Mouse (Mus musculus) liver, embryonic 15.5 days (tissue): ENCODE data around the gene Psmc3. TPM values are rescaled to one million over a fixed set of nuclear protein-coding genes. Genes with fewer than 3 reads are reported as not detected.
A peak's percentile ranks its signal among the peaks of the same experiment; 100 is the strongest.
"Not testable (repeated sequence)": the region's sequence is repeated elsewhere in the genome, so short reads cannot be mapped to it uniquely, and the experiment has no call there.

Experiments used
- ATAC-seq: fragments of 200-750 bp; cut with Nextera tagmentation; 2 replicates; pipeline ENCODE4 v1.8.0; 2017; ENCODE audit warnings: moderate number of reproducible peaks, mild to moderate bottlenecking, moderate library complexity; ENCODE audit not compliant: insufficient read depth
- H3K27ac ChIP-seq: fragments of 300-500 bp; sonication (generic); replicated peaks from 2 replicates; pipeline ENCODE4 v1.5.1; 2015; ENCODE audit warnings: mild to moderate bottlenecking, inconsistent platforms
- H3K27me3 ChIP-seq: fragments of 300-500 bp; sonication (generic); 2 replicates; pipeline ENCODE4 v1.6.1; 2015; ENCODE audit warnings: mild to moderate bottlenecking, inconsistent platforms
- H3K36me3 ChIP-seq: fragments of 300-500 bp; sonication (generic); replicated peaks from 2 replicates; pipeline ENCODE4 v1.6.1; 2015; ENCODE audit warnings: moderate library complexity, mild to moderate bottlenecking, inconsistent platforms
- H3K4me1 ChIP-seq: fragments of 300-500 bp; sonication (generic); replicated peaks from 2 replicates; pipeline ENCODE4 v1.6.1; 2015; ENCODE audit warnings: inconsistent platforms
- H3K4me2 ChIP-seq: fragments of 300-500 bp; sonication (generic); 2 replicates; pipeline ENCODE4 v1.6.1; 2015; ENCODE audit warnings: moderate library complexity, mild to moderate bottlenecking, inconsistent platforms
- H3K4me3 ChIP-seq: fragments of 300-500 bp; sonication (generic); replicated peaks from 2 replicates; pipeline ENCODE4 v1.5.1; 2015; ENCODE audit warnings: mild to moderate bottlenecking, inconsistent platforms
- H3K9ac ChIP-seq: fragments of 300-500 bp; sonication (generic); 2 replicates; pipeline ENCODE4 v1.6.1; 2015; ENCODE audit warnings: moderate library complexity, mild to moderate bottlenecking, inconsistent platforms
- H3K9me3 ChIP-seq: fragments of 300-500 bp; sonication (generic); replicated peaks from 2 replicates; pipeline ENCODE4 v1.6.1; 2016; ENCODE audit warnings: inconsistent platforms
- WGBS: fragments of 180-500 bp; shearing (Covaris S2); methylation state at CpG from one replicate; pipeline ENCODE4 v1.1.7; 2015; ENCODE audit warnings: mixed read lengths; ENCODE audit not compliant: insufficient replicate concordance; 5-methylcytosine and 5-hydroxymethylcytosine counted together
- polyA plus RNA-seq: library from polyadenylated mRNA; unstranded; fragments of >200 nt; fragmentation: Nextera tagmentation; extraction: Ambion mirVana; gene quantifications from 2 replicates; pipeline ENCODE4 v1.2.1, GENCODE M21; 2015

The Psmc3 gene
- polyA plus RNA-seq, 1 experiment from 2014 or later: 138 TPM

GRCm38 (mm10) chr2:91090827-91091226, 37.0 kb downstream of the Psmc3 start:
- Histone ChIP-seq H3K4me3 (no peak overlapping the region), H3K27ac (no peak overlapping the region), H3K36me3 (no peaks in the 10 kb centered on the region), H3K9me3 (no peaks in the 10 kb centered on the region), H3K9ac (no peak overlapping the region), H3K4me1 (peaks cover 30% of the 10 kb centered on the region), H3K27me3 (no peaks in the 10 kb centered on the region), H3K4me2 (no peak overlapping the region)
- ATAC-seq: no peak
- WGBS: 60% methylated on average over 6 of the region's 6 CpGs

GRCm38 (mm10) chr2:91096524-91096923, 42.7 kb downstream of the Psmc3 start:
- H3K9ac ChIP-seq: peak overlapping the region; percentile 19; the same call in 1 of the 2 replicates
- ATAC-seq: peak; percentile 53
- peak overlapping the region; percentile 42 for H3K4me2 ChIP-seq

GRCm38 (mm10) chr2:91097015-91097414, 43.2 kb downstream of the Psmc3 start:
- H3K4me3 ChIP-seq: peak overlapping the region; percentile 42
- peak overlapping the region; percentile 19; the same call in 1 of the 2 replicates for H3K9ac ChIP-seq
- no peaks in the 10 kb centered on the region for H3K9me3 ChIP-seq
- H3K36me3 ChIP-seq: no peaks in the 10 kb centered on the region
- peak; percentile 11; the same call in 1 of the 2 replicates for ATAC-seq
- WGBS: 23% methylated on average over 10 of the region's 10 CpGs
- peak overlapping the region; percentile 29 for H3K27ac ChIP-seq
- peaks cover 32% of the 10 kb centered on the region for H3K4me1 ChIP-seq
- peak overlapping the region; percentile 42 for H3K4me2 ChIP-seq
- no peaks in the 10 kb centered on the region; the same call in 1 of the 2 replicates for H3K27me3 ChIP-seq

More at GRCm38 (mm10) chr2:91096524-91096923, 42.7 kb downstream of the Psmc3 start:
- Histone ChIP-seq H3K9me3 (no peaks in the 10 kb centered on the region), H3K36me3 (no peaks in the 10 kb centered on the region), H3K4me1 (peaks cover 28% of the 10 kb centered on the region), H3K27ac (peak overlapping the region; percentile 29; the same call in 1 of the 2 replicates), H3K4me3 (peak overlapping the region; percentile 42), H3K27me3 (no peaks in the 10 kb centered on the region; the same call in 1 of the 2 replicates)
- WGBS: 16% methylated on average over 14 of the region's 14 CpGs

- H3K27ac ChIP-seq: no peak overlapping the region
- peak overlapping the region; percentile 37 for H3K4me2 ChIP-seq
- H3K9me3 ChIP-seq: no peaks in the 10 kb centered on the region
- no peaks in the 10 kb centered on the region for H3K36me3 ChIP-seq
- 33% methylated on average over 2 of the region's 2 CpGs for WGBS
- no peak for ATAC-seq
- H3K4me1 ChIP-seq: peaks cover 33% of the 10 kb centered on the region
- peak overlapping the region; percentile 42 for H3K4me3 ChIP-seq
- no peaks in the 10 kb centered on the region; the same call in 1 of the 2 replicates for H3K27me3 ChIP-seq
- H3K9ac ChIP-seq: peak overlapping the region; percentile 29; the same call in 1 of the 2 replicates
Observed at GRCm38 (mm10) chr2:91098156-91098555, 44.3 kb downstream of the Psmc3 start.

- H3K27ac ChIP-seq: no peak overlapping the region
- 5% methylated on average over 7 of the region's 7 CpGs for WGBS
- no peaks in the 10 kb centered on the region for H3K9me3 ChIP-seq
- no peaks in the 10 kb centered on the region; the same call in 1 of the 2 replicates for H3K27me3 ChIP-seq
- no peaks in the 10 kb centered on the region for H3K36me3 ChIP-seq
- ATAC-seq: peak; percentile 50
- peaks cover 53% of the 10 kb centered on the region for H3K4me1 ChIP-seq
- no peak overlapping the region for H3K4me3 ChIP-seq
- peak overlapping the region; percentile 18; the same call in 1 of the 2 replicates for H3K4me2 ChIP-seq
- H3K9ac ChIP-seq: peak overlapping the region; percentile 4; the same call in 1 of the 2 replicates
Observed at GRCm38 (mm10) chr2:91101124-91101740, 47.4 kb downstream of the Psmc3 start.

GRCm38 (mm10) chr2:91108156-91108555, 54.3 kb downstream of the Psmc3 start:
- no peaks in the 10 kb centered on the region for H3K27me3 ChIP-seq
- no peaks in the 10 kb centered on the region for H3K36me3 ChIP-seq
- peak overlapping the region; percentile 8; the same call in 1 of the 2 replicates for H3K4me2 ChIP-seq
- peak; percentile 32; the same call in 1 of the 2 replicates for ATAC-seq
- WGBS: 38% methylated on average over 3 of the region's 3 CpGs
- H3K4me3 ChIP-seq: no peak overlapping the region
- H3K4me1 ChIP-seq: peaks cover 68% of the 10 kb centered on the region
- no peaks in the 10 kb centered on the region for H3K9me3 ChIP-seq
- H3K9ac ChIP-seq: no peak overlapping the region
- H3K27ac ChIP-seq: no peak overlapping the region

GRCm38 (mm10) chr2:91109241-91109640, 55.4 kb downstream of the Psmc3 start:
- Histone ChIP-seq H3K4me2 (no peak overlapping the region), H3K4me1 (peaks cover 72% of the 10 kb centered on the region), H3K9ac (no peak overlapping the region), H3K4me3 (no peak overlapping the region), H3K36me3 (no peaks in the 10 kb centered on the region), H3K27me3 (no peaks in the 10 kb centered on the region), H3K27ac (no peak overlapping the region), H3K9me3 (no peaks in the 10 kb centered on the region)
- no peak for ATAC-seq
- WGBS: 73% methylated on average over 5 of the region's 5 CpGs

- Histone ChIP-seq H3K4me2 (no peak overlapping the region), H3K36me3 (no peaks in the 10 kb centered on the region), H3K27ac (no peak overlapping the region), H3K27me3 (no peaks in the 10 kb centered on the region), H3K4me3 (no peak overlapping the region), H3K9me3 (no peaks in the 10 kb centered on the region), H3K9ac (no peak overlapping the region), H3K4me1 (peaks cover 74% of the 10 kb centered on the region)
- ATAC-seq: no peak
- 72% methylated on average over 5 of the region's 5 CpGs for WGBS
Observed at GRCm38 (mm10) chr2:91109807-91110385, 56.1 kb downstream of the Psmc3 start.

GRCm38 (mm10) chr2:91110429-91110828, 56.6 kb downstream of the Psmc3 start:
- ATAC-seq: no peak
- H3K27me3 ChIP-seq: no peaks in the 10 kb centered on the region
- no peak overlapping the region for H3K4me3 ChIP-seq
- WGBS: 77% methylated on average over 6 of the region's 6 CpGs
- no peaks in the 10 kb centered on the region for H3K9me3 ChIP-seq
- H3K4me1 ChIP-seq: peaks cover 72% of the 10 kb centered on the region
- no peak overlapping the region for H3K27ac ChIP-seq
- H3K36me3 ChIP-seq: 0 out of 2 replicates have a peak, but pooled peaks cover 3% of the 10 kb centered on the region
- no peak overlapping the region for H3K9ac ChIP-seq
- H3K4me2 ChIP-seq: no peak overlapping the region

- H3K4me3 ChIP-seq, H3K27me3 ChIP-seq, H3K27ac ChIP-seq, ATAC-seq, H3K9me3 ChIP-seq, H3K36me3 ChIP-seq, H3K4me2 ChIP-seq, H3K9ac ChIP-seq: not testable (repeated sequence)
- H3K4me1 ChIP-seq: peaks cover 61% of the 10 kb centered on the region
- WGBS: 79% methylated on average over 3 of the region's 3 CpGs
Observed at GRCm38 (mm10) chr2:91111832-91112231, 58.0 kb downstream of the Psmc3 start.

- H3K27ac ChIP-seq: no peak overlapping the region
- H3K9ac ChIP-seq: no peak overlapping the region
- H3K27me3 ChIP-seq: no peaks in the 10 kb centered on the region
- peaks cover 54% of the 10 kb centered on the region for H3K4me1 ChIP-seq
- no peak overlapping the region for H3K4me3 ChIP-seq
- ATAC-seq: no peak
- no peak overlapping the region for H3K4me2 ChIP-seq
- WGBS: 42% methylated on average over 4 of the region's 4 CpGs
- H3K36me3 ChIP-seq: 0 out of 2 replicates have a peak, but pooled peaks cover 4% of the 10 kb centered on the region
- no peaks in the 10 kb centered on the region for H3K9me3 ChIP-seq
Observed at GRCm38 (mm10) chr2:91112491-91112890, 58.7 kb downstream of the Psmc3 start.
